Mouse (Mus musculus) lung, embryonic 15.5 days (tissue): ENCODE results near the gene Myog. TPM values are rescaled to one million over a fixed set of nuclear protein-coding genes. Genes with fewer than 3 reads are reported as not detected.

Experiments
- ATAC-seq: fragments of 200-750 bp; cut with Nextera tagmentation; 2 replicates; pipeline ENCODE4 v1.8.0; 2017; ENCODE audit warnings: moderate number of reproducible peaks, borderline replicate concordance; ENCODE audit not compliant: low FRiP score, low TSS enrichment; ENCODE audit errors: extremely low read depth
- H3K27ac ChIP-seq: fragments of 300-500 bp; sonication (generic); 2 replicates; pipeline ENCODE4 v1.5.1; 2015; ENCODE audit warnings: moderate library complexity, mild to moderate bottlenecking, inconsistent platforms
- H3K27me3 ChIP-seq: fragments of 300-500 bp; sonication (generic); 2 replicates; pipeline ENCODE4 v1.6.1; 2015; ENCODE audit warnings: inconsistent platforms
- H3K36me3 ChIP-seq: fragments of 300-500 bp; sonication (generic); 2 replicates; pipeline ENCODE4 v1.6.1; 2015; ENCODE audit warnings: inconsistent platforms
- H3K4me1 ChIP-seq: fragments of 300-500 bp; sonication (generic); 2 replicates; pipeline ENCODE4 v1.6.1; 2015; ENCODE audit warnings: inconsistent platforms
- H3K4me2 ChIP-seq: fragments of 300-500 bp; sonication (generic); 2 replicates; pipeline ENCODE4 v1.6.1; 2015; ENCODE audit warnings: inconsistent platforms, mild to moderate bottlenecking, moderate library complexity
- H3K4me3 ChIP-seq: fragments of 300-500 bp; sonication (generic); 2 replicates; pipeline ENCODE4 v1.5.1; 2015; ENCODE audit warnings: mild to moderate bottlenecking, inconsistent platforms
- H3K9ac ChIP-seq: fragments of 300-500 bp; sonication (generic); 2 replicates; pipeline ENCODE4 v1.6.1; 2015; ENCODE audit warnings: inconsistent platforms
- H3K9me3 ChIP-seq: fragments of 300-500 bp; sonication (generic); 2 replicates; pipeline ENCODE4 v1.6.1; 2016; ENCODE audit warnings: inconsistent platforms
- WGBS: fragments of 180-500 bp; shearing (Covaris S2); methylation state at CpG from one replicate; pipeline ENCODE4 v1.1.7; 2015; 5-methylcytosine and 5-hydroxymethylcytosine counted together
- polyA plus RNA-seq: library from polyadenylated mRNA; unstranded; fragments of >200 nt; fragmentation: Nextera tagmentation; extraction: Ambion mirVana; gene quantifications from 2 replicates; pipeline ENCODE4 v1.2.1, GENCODE M21; 2015

Myog gene
- polyA plus RNA-seq, 1 experiment from 2014 or later: 0.41 TPM

GRCm38 (mm10) chr1:134288239-134288638 lies 1.6 kb upstream of the Myog start:
- no peaks in the 10 kb centered on the region for H3K27me3 ChIP-seq
- no peak overlapping the region for H3K27ac ChIP-seq
- no peak overlapping the region for H3K4me2 ChIP-seq
- H3K9ac ChIP-seq: no peak overlapping the region
- no peaks in the 10 kb centered on the region for H3K36me3 ChIP-seq
- no peak for ATAC-seq
- H3K4me3 ChIP-seq: no peak overlapping the region
- WGBS: 62% methylated on average over 3 of the region's 3 CpGs
- no peaks in the 10 kb centered on the region; the same call in 1 of the 2 replicates for H3K4me1 ChIP-seq
- H3K9me3 ChIP-seq: no peaks in the 10 kb centered on the region

DNA sequence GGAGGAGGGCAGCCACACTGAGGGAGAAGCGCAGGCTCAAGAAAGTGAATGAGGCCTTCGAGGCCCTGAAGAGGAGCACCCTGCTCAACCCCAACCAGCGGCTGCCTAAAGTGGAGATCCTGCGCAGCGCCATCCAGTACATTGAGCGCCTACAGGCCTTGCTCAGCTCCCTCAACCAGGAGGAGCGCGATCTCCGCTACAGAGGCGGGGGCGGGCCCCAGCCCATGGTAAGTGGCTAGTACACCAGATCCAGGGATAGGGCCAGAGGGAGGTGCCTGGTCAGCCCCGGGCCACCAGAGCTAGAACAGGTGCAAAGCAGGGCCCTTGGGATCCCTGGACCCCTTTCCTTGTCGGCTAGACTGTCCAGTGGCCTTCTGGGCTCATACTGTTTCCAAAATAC lies 511 bp downstream of the Myog start:
- Histone ChIP-seq H3K27me3 (no peaks in the 10 kb centered on the region), H3K36me3 (no peaks in the 10 kb centered on the region), H3K4me3 (no peak overlapping the region), H3K4me1 (no peaks in the 10 kb centered on the region; the same call in 1 of the 2 replicates), H3K9ac (no peak overlapping the region), H3K27ac (no peak overlapping the region), H3K9me3 (no peaks in the 10 kb centered on the region), H3K4me2 (no peak overlapping the region)
- ATAC-seq: no peak
- 91% methylated on average over 13 of the region's 13 CpGs for WGBS

- H3K9me3 ChIP-seq: no peaks in the 10 kb centered on the region
- no peaks in the 10 kb centered on the region for H3K36me3 ChIP-seq
- 65% methylated on average over 5 of the region's 5 CpGs for WGBS
- no peaks in the 10 kb centered on the region for H3K27me3 ChIP-seq
- no peaks in the 10 kb centered on the region; the same call in 1 of the 2 replicates for H3K4me1 ChIP-seq
- H3K4me3 ChIP-seq: no peak overlapping the region
- H3K27ac ChIP-seq: no peak overlapping the region
- H3K4me2 ChIP-seq: no peak overlapping the region
- H3K9ac ChIP-seq: no peak overlapping the region
- ATAC-seq: no peak
These were observed 1.1 kb downstream of the Myog start for GRCm38 (mm10) chr1:134290909-134291308.

GRCm38 (mm10) chr1:134291555-134291954 lies 1.8 kb downstream of the Myog start:
- H3K9me3 ChIP-seq: no peaks in the 10 kb centered on the region
- no peak overlapping the region for H3K4me2 ChIP-seq
- H3K4me1 ChIP-seq: no peaks in the 10 kb centered on the region; the same call in 1 of the 2 replicates
- no peaks in the 10 kb centered on the region for H3K27me3 ChIP-seq
- no peaks in the 10 kb centered on the region for H3K36me3 ChIP-seq
- no peak overlapping the region for H3K27ac ChIP-seq
- no peak overlapping the region for H3K9ac ChIP-seq
- 74% methylated on average over 8 of the region's 8 CpGs for WGBS
- H3K4me3 ChIP-seq: no peak overlapping the region
- ATAC-seq: no peak

- no peaks in the 10 kb centered on the region for H3K27me3 ChIP-seq
- H3K4me1 ChIP-seq: no peaks in the 10 kb centered on the region; the same call in 1 of the 2 replicates
- no peak overlapping the region for H3K4me3 ChIP-seq
- no peak overlapping the region for H3K27ac ChIP-seq
- 8% methylated on average over 5 of the region's 5 CpGs for WGBS
- no peaks in the 10 kb centered on the region for H3K9me3 ChIP-seq
- ATAC-seq: peak; percentile 60; the same call in 1 of the 2 replicates
- no peaks in the 10 kb centered on the region for H3K36me3 ChIP-seq
- no peak overlapping the region for H3K9ac ChIP-seq
- no peak overlapping the region for H3K4me2 ChIP-seq
These were observed 2.3 kb downstream of the Myog start for GRCm38 (mm10) chr1:134292073-134292472.

DNA sequence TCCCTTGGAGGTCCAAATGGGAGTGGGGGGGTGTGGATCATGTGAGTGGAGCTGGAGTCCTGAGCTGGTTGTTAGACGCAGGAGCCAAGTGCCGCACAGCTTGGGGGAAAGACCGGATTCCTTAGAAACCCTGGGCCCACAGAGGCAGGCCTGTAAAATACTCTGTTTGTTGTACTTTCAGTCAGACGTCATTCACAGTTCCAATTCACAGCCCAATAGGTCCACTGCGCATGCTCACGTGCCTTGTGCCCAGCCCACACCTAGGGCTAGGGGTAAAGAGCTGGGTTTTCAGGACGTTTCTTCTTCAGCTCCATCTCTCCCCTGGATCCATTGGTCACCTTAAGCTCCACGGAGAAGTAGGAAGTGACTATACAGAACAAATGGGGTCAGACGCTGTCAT lies 2.8 kb downstream of the Myog start:
- H3K9me3 ChIP-seq: no peaks in the 10 kb centered on the region
- no peak overlapping the region for H3K4me2 ChIP-seq
- no peaks in the 10 kb centered on the region for H3K36me3 ChIP-seq
- no peak overlapping the region for H3K4me3 ChIP-seq
- H3K9ac ChIP-seq: no peak overlapping the region
- no peaks in the 10 kb centered on the region; the same call in 1 of the 2 replicates for H3K4me1 ChIP-seq
- WGBS: 41% methylated on average over 9 of the region's 9 CpGs
- peaks cover 2% of the 10 kb centered on the region for H3K27me3 ChIP-seq
- ATAC-seq: no peak
- H3K27ac ChIP-seq: no peak overlapping the region

- 81% methylated on average over 7 of the region's 7 CpGs for WGBS
- Histone ChIP-seq H3K4me1 (no peaks in the 10 kb centered on the region; the same call in 1 of the 2 replicates), H3K27ac (no peak overlapping the region)
These were observed 3.5 kb downstream of the Myog start for GRCm38 (mm10) chr1:134293276-134293675.

DNA sequence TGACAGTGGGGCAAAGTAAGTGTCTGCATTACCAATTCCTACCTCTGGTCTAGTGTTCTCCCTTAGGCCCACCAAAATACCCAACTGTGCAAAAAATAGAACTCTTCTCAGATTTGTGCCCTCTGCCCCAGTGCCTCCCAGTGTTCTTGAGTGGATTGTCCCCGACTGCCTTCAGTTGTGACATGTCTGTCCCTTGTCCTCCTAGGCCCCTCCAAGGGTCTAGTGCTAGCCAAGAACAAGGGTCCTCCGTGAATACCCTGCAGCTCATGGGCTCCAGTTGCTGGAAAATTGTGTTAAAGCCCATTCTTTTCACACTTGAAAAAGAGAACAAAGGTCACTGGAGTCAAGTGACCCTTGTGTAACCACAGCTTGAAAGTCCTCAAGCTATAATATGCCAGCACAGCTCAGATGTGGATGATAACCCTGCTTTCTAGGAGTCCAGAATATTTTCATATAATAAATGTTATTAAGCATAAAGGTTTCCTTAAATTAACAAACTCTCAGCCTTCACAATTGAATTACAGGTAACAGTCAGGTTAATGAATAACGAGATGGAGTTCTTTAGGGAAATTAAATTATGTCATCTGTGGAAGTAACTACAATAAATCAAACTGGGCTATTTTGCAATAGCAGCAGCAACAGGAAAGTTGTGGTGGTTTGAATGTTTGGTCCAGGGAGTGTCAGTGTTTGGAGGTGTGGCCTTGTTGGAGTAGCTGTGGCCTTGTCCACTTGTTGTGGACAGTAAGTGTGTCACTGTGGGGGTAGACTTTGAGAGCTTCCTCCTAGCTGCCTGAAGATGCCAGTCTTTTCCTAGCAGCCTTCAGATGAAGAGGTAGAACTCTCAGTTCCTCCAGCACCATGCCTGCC lies 4.2 kb downstream of the Myog start:
- no peaks in the 10 kb centered on the region for H3K36me3 ChIP-seq
- peaks cover 11% of the 10 kb centered on the region for H3K27me3 ChIP-seq
- no peaks in the 10 kb centered on the region for H3K9me3 ChIP-seq
- no peak overlapping the region for H3K27ac ChIP-seq
- WGBS: 64% methylated on average over 3 of the region's 3 CpGs
- ATAC-seq: no peak
- H3K9ac ChIP-seq: no peak overlapping the region
- H3K4me1 ChIP-seq: peaks cover 4% of the 10 kb centered on the region; the same call in 1 of the 2 replicates
- H3K4me3 ChIP-seq: no peak overlapping the region
- H3K4me2 ChIP-seq: no peak overlapping the region

More at GRCm38 (mm10) chr1:134293276-134293675, 3.5 kb downstream of the Myog start:
- no peak overlapping the region for H3K4me2 ChIP-seq
- no peak for ATAC-seq
- H3K4me3 ChIP-seq: no peak overlapping the region
- no peaks in the 10 kb centered on the region for H3K36me3 ChIP-seq
- H3K9me3 ChIP-seq: no peaks in the 10 kb centered on the region
- H3K27me3 ChIP-seq: peaks cover 9% of the 10 kb centered on the region
- H3K9ac ChIP-seq: no peak overlapping the region

DNA sequence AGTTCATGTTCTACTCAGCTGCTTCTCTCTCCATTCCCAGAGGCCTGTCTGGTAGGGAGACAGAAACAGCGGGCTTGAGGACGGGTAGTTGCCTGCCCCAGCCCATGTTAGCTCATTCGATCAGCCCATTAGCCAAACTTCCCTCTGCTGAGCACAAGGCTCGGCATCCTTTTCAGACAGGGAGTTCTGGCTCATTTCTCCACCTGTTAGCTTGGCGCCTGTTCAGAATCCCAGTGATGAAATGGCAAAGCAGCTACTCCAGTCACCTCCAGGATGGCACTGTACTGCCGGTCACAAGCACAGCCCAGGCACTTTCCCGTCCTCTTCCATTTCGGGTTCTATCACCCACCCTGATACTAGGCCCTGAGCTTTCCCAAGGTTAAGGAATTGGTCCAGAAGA lies 7.5 kb downstream of the Myog start:
- H3K4me1 ChIP-seq: peaks cover 11% of the 10 kb centered on the region
- 81% methylated on average over 8 of the region's 8 CpGs for WGBS

GRCm38 (mm10) chr1:134298636-134299411 lies 9.0 kb downstream of the Myog start:
- H3K4me1 ChIP-seq: peaks cover 24% of the 10 kb centered on the region
- peak overlapping the region; percentile 53 for H3K4me3 ChIP-seq
- H3K9ac ChIP-seq: peak overlapping the region; percentile 51
- WGBS: 10% methylated on average over 52 of the region's 59 CpGs
- H3K27me3 ChIP-seq: peaks cover 25% of the 10 kb centered on the region
- no peaks in the 10 kb centered on the region for H3K36me3 ChIP-seq
- no peaks in the 10 kb centered on the region for H3K9me3 ChIP-seq
- no peak overlapping the region for H3K27ac ChIP-seq
- ATAC-seq: peak; percentile 55; the same call in 1 of the 2 replicates
- peak overlapping the region; percentile 98 for H3K4me2 ChIP-seq

More for the DNA sequence above, 7.5 kb downstream of the Myog start:
- no peaks in the 10 kb centered on the region for H3K36me3 ChIP-seq
- H3K27ac ChIP-seq: no peak overlapping the region
- no peak overlapping the region for H3K9ac ChIP-seq
- no peak for ATAC-seq
- H3K4me2 ChIP-seq: no peak overlapping the region
- H3K4me3 ChIP-seq: no peak overlapping the region
- no peaks in the 10 kb centered on the region for H3K9me3 ChIP-seq
- peaks cover 25% of the 10 kb centered on the region for H3K27me3 ChIP-seq

- H3K4me1 ChIP-seq: peaks cover 24% of the 10 kb centered on the region
- 26% methylated on average over 8 of the region's 8 CpGs for WGBS
- H3K36me3 ChIP-seq: no peaks in the 10 kb centered on the region
- H3K9ac ChIP-seq: no peak overlapping the region
- peaks cover 22% of the 10 kb centered on the region for H3K27me3 ChIP-seq
- H3K9me3 ChIP-seq: no peaks in the 10 kb centered on the region
- no peak overlapping the region for H3K4me2 ChIP-seq
- ATAC-seq: no peak; the same call in 1 of the 2 replicates
- H3K27ac ChIP-seq: peak overlapping the region; percentile 85
- no peak overlapping the region for H3K4me3 ChIP-seq
These were observed 12.9 kb downstream of the Myog start for GRCm38 (mm10) chr1:134302568-134303238.
